Mouse (Mus musculus) hindbrain, embryonic 15.5 days (tissue): ENCODE results near the gene Psme2b. TPM values are rescaled to one million over a fixed set of nuclear protein-coding genes. Genes with fewer than 3 reads are reported as not detected.
"Not testable (repeated sequence)": the region's sequence is repeated elsewhere in the genome, so short reads cannot be mapped to it uniquely, and the experiment has no call there.

Experiments
- ATAC-seq: fragments of 200-750 bp; cut with Nextera tagmentation; 2 replicates; pipeline ENCODE4 v1.8.0; 2017; ENCODE audit warnings: low read depth, moderate number of reproducible peaks, moderate TSS enrichment; ENCODE audit not compliant: low FRiP score
- H3K27ac ChIP-seq: fragments of 300-500 bp; sonication (generic); replicated peaks from 2 replicates; pipeline ENCODE4 v1.5.1; 2015; ENCODE audit warnings: mild to moderate bottlenecking, inconsistent platforms
- H3K27me3 ChIP-seq: fragments of 300-500 bp; sonication (generic); 2 replicates; pipeline ENCODE4 v1.6.1; 2015; ENCODE audit warnings: control low read depth, inconsistent platforms
- H3K36me3 ChIP-seq: fragments of 300-500 bp; sonication (generic); 2 replicates; pipeline ENCODE4 v1.6.1; 2015; ENCODE audit warnings: control low read depth, inconsistent platforms
- H3K4me1 ChIP-seq: fragments of 300-500 bp; sonication (generic); replicated peaks from 2 replicates; pipeline ENCODE4 v1.6.1; 2015; ENCODE audit warnings: control low read depth, inconsistent platforms
- H3K4me2 ChIP-seq: fragments of 300-500 bp; sonication (generic); 2 replicates; pipeline ENCODE4 v1.6.1; 2015; ENCODE audit warnings: moderate library complexity, mild to moderate bottlenecking, inconsistent platforms
- H3K4me3 ChIP-seq: fragments of 300-500 bp; sonication (generic); 2 replicates; pipeline ENCODE4 v1.5.1; 2015; ENCODE audit warnings: mild to moderate bottlenecking, inconsistent platforms
- H3K9ac ChIP-seq: fragments of 300-500 bp; sonication (generic); 2 replicates; pipeline ENCODE4 v1.6.1; 2015; ENCODE audit warnings: inconsistent platforms
- H3K9me3 ChIP-seq: fragments of 300-500 bp; sonication (generic); 2 replicates; pipeline ENCODE4 v1.6.1; 2016; ENCODE audit warnings: control low read depth, inconsistent platforms
- WGBS: fragments of 180-500 bp; shearing (Covaris S2); methylation state at CpG from one replicate; pipeline ENCODE4 v1.1.7; 2015; 5-methylcytosine and 5-hydroxymethylcytosine counted together
- polyA plus RNA-seq: library from polyadenylated mRNA; unstranded; fragments of >200 nt; fragmentation: Nextera tagmentation; extraction: Ambion mirVana; gene quantifications from 2 replicates; pipeline ENCODE4 v1.2.1, GENCODE M21; 2015

The Psme2b gene
- polyA plus RNA-seq, 1 experiment from 2014 or later: 2.2 TPM

DNA sequence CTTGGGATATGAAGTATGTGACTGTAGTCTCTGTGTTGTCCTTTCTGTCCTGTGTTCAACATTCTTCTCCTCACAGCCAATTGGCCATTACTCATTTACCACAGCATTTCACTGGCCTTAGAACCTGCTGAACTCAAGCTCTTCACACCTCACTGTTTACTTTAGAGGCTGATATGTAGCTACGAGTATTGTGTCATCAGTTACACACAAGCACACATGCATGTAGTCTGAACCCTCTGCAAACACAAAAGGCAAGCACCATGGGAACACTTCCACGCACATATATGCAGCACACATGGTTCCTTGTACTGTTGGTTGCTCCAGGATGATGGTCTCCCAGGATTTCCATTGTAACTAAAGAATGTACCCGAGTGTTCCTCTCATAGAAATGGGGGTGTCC is 10.7 kb downstream of the Psme2b start:
- H3K4me1 ChIP-seq, H3K9ac ChIP-seq, H3K4me2 ChIP-seq, ATAC-seq, H3K27ac ChIP-seq, H3K27me3 ChIP-seq, H3K9me3 ChIP-seq, H3K36me3 ChIP-seq, H3K4me3 ChIP-seq: not testable (repeated sequence)
- WGBS: 70% methylated on average over 1 of the region's 3 CpGs

DNA sequence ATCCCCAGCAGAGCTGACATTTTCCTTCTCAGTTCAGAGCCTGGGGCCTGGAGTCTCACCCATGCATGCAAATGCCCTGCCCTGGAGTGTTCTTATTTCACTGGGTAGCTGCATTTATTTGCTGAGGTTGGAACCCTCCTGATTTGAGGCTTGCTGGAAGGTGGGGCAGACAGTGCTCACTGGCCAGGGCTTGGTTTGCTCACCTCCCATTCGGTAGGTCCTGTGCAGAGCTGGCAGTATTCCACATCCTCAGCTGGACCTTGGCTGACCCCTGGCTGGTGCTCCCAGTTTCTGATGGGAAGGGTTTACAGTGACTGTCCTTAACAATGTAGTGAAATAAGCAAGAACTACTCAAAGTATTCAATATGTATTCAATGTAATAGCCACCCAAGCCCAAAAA is 12.1 kb downstream of the Psme2b start:
- WGBS: 83% methylated on average over 1 of the region's 1 CpGs
- not testable (repeated sequence) for H3K4me1 ChIP-seq, H3K27ac ChIP-seq, H3K36me3 ChIP-seq, H3K4me3 ChIP-seq, H3K4me2 ChIP-seq, H3K9me3 ChIP-seq, H3K9ac ChIP-seq, ATAC-seq, H3K27me3 ChIP-seq

DNA sequence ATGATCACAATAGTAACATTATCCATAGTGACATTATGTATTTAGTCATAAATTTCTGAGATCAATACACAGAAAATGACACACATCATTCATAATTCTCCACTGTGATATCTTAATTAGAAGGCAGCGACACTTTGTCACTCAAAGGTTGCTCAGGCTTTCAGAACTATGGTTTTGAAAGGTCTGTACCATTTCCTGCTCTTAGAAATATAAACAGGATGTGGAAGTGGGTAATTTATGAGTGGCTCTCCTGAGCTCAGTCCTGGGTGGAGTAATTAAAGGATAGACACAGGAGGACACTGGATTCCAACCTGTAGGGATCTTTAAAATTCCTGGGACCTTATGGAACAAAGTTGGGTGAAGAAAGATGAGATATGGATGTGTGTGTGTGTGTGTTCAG is 12.6 kb downstream of the Psme2b start:
- not testable (repeated sequence) for H3K9me3 ChIP-seq, ATAC-seq, H3K27ac ChIP-seq, H3K4me2 ChIP-seq, H3K27me3 ChIP-seq, H3K9ac ChIP-seq, H3K36me3 ChIP-seq, H3K4me1 ChIP-seq, H3K4me3 ChIP-seq
- WGBS: 88% methylated on average over 1 of the region's 1 CpGs

DNA sequence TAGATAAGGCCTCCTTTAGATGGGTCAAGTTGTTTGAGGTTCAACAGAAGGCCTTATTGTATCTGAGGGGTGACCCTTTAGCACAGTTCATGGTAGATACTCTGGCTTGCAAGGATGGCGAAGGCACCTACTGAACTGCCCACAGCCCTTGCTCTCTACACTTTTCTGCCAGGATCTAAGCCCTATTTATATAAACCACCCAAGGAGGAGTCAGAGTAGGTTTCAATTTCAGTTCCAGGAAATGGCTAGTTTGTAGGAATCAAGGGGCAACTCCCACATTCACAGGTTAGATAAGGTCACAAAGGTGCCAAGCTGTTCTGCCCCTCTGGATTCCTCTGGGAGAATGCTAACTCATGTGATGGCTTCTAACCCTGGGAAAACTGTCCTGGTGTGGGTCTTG is 17.9 kb downstream of the Psme2b start:
- not testable (repeated sequence) for H3K9ac ChIP-seq, H3K4me1 ChIP-seq, H3K36me3 ChIP-seq, H3K4me3 ChIP-seq, H3K27me3 ChIP-seq, ATAC-seq, H3K4me2 ChIP-seq, H3K27ac ChIP-seq, H3K9me3 ChIP-seq
- WGBS: 100% methylated on average over 1 of the region's 1 CpGs

DNA sequence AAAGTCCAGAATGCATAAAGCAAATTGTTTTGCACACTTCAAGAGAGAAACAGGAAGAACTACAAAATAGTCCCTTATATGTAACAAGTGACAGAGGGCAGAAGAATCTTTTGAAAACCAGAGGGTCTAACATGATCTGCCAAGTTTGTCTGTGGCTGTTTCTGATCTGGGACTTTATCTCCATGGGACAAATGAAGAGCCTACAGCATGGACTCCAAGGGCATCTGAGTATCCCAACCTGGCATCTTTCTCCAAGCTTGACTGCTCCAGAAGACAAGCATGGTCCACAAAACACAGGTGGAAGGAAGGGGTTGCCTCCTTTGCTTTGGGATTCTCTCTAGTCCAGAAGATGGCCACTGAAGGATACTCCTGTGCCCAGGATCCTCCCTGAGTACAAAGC is 19.6 kb downstream of the Psme2b start:
- H3K4me1 ChIP-seq, ATAC-seq, H3K4me2 ChIP-seq, H3K4me3 ChIP-seq, H3K27ac ChIP-seq, H3K9me3 ChIP-seq, H3K36me3 ChIP-seq, H3K9ac ChIP-seq, H3K27me3 ChIP-seq: not testable (repeated sequence)

DNA sequence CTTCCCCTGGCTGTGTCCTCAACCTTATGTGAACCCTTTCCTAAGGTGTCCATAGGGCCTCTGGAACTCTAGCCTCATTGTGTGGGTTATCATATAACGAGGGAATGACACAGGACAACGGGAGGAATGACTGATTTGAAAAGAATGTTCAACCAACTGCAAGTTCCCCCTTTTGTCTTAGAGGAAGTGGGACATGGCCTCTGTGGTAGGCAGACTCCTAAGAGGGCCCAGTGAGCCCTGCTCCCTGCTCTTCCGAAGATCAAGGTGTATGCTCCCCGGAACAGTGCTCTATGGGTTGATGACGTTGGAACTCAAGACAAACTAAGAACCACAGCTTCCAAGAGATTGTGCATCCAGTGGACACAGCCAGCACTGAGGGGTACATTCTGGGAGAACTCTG is 22.2 kb downstream of the Psme2b start:
- not testable (repeated sequence) for H3K36me3 ChIP-seq, ATAC-seq, H3K9ac ChIP-seq, H3K27ac ChIP-seq, H3K4me2 ChIP-seq, H3K27me3 ChIP-seq, H3K4me3 ChIP-seq, H3K9me3 ChIP-seq, H3K4me1 ChIP-seq
- 84% methylated on average over 5 of the region's 5 CpGs for WGBS

DNA sequence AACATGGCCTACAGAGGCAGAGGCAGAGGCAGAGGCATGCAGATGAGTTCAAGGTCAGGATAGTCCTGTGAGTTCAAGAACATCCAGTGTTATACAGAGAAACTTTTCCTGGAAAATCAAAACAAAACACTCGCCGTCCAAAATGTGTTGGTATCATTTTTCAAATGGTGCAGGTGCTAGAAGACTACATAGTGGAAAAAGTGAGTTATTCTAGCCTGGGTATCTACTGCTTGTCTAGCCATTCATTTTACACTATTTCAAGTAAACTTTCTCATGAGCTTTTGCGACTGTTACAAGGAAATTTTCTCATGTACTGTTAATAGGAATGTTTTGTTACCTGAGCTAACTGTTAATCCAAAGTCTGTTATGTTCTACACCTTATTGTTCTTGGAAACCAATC is 27.6 kb downstream of the Psme2b start:
- no peak for ATAC-seq
- Histone ChIP-seq H3K27me3 (no peaks in the 10 kb centered on the region), H3K27ac (no peak overlapping the region), H3K4me1 (no peaks in the 10 kb centered on the region), H3K4me3 (no peak overlapping the region), H3K9ac (no peak overlapping the region), H3K9me3 (no peaks in the 10 kb centered on the region), H3K36me3 (no peaks in the 10 kb centered on the region), H3K4me2 (no peak overlapping the region)
- WGBS: 78% methylated on average over 3 of the region's 3 CpGs

DNA sequence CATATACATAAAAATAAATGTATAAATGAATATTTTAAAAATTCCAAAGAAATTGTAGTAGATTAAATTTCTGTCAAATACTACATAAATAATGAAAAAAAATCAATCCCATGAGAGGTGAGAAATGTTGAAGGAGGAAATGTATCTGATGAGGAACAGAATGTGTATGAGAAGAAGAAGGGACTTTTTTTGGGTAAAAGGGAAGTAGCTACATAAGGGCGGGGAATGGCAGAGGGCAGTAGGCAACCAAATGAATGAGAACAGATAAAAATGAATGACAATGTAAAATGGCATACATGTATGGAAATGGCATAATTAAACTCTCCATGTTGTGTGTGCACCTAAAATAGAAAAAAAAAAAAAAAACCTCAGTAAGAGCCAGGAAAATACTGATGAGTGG is 32.4 kb downstream of the Psme2b start:
- no peak overlapping the region for H3K4me2 ChIP-seq
- H3K27me3 ChIP-seq: no peaks in the 10 kb centered on the region
- H3K36me3 ChIP-seq: no peaks in the 10 kb centered on the region
- H3K9ac ChIP-seq: no peak overlapping the region
- H3K9me3 ChIP-seq: no peaks in the 10 kb centered on the region
- no peak for ATAC-seq
- no peak overlapping the region for H3K4me3 ChIP-seq
- no peak overlapping the region for H3K27ac ChIP-seq
- no peaks in the 10 kb centered on the region for H3K4me1 ChIP-seq
- WGBS: 98% methylated on average over 1 of the region's 1 CpGs

DNA sequence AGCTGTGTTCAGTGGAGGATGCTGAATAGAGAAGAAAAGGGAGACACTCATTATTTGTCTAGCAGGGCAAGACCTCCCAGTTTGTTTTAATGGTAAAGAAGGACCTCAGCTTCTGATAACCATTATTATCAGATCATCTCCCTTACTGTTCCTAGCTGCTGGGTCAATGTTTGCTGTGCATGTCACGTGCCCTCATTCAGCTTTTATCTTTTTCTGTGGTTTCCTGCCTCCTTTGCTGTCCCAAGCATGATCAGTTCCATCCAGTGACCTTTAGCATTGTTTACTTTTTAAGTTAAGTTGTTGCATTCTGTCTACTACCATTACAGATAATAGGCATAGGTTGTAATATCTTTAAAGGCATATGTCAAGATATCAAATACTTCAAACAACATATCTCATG is 37.5 kb downstream of the Psme2b start:
- Histone ChIP-seq H3K27ac (no peak overlapping the region), H3K27me3 (no peaks in the 10 kb centered on the region), H3K36me3 (no peaks in the 10 kb centered on the region), H3K9me3 (no peaks in the 10 kb centered on the region), H3K4me1 (no peaks in the 10 kb centered on the region), H3K4me2 (no peak overlapping the region), H3K4me3 (no peak overlapping the region), H3K9ac (no peak overlapping the region)
- no peak for ATAC-seq
- 64% methylated on average over 1 of the region's 1 CpGs for WGBS

DNA sequence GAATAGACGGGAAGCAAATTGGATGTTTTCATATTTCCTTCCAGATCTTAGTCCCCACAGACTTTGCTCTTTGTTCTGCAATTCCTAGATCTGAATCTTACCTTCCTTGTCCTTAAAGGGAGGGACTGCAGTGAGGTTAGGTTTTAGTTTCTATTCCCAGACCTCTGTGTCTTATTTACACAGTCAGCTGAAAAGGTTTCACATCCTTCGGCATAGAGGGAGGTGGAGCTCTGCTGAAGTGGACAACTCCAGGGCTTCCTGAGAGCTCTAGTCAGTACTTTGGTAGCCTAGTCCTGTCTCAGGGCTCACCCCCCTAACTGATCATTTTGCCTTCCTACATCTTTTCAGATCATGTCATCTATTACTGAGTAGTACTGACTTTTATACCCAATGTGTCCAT is 44.0 kb downstream of the Psme2b start, which contains the start of gene Gm5431:
Gene Gm5431 (minus strand): TSS at position 194 of the 400 bp plus-strand sequence.
- H3K9ac ChIP-seq: no peak within 1 kb of the TSS
- 77% methylated on average over 2 of the region's 2 CpGs for WGBS
- no peaks in the 10 kb centered on the region for H3K9me3 ChIP-seq
- H3K27ac ChIP-seq: no peak within 1 kb of the TSS
- H3K4me3 ChIP-seq: no peak within 1 kb of the TSS
- H3K36me3 ChIP-seq: no peaks in the 10 kb centered on the region
- H3K4me1 ChIP-seq: no peaks in the 10 kb centered on the region
- no peak within 1 kb of the TSS for H3K4me2 ChIP-seq
- H3K27me3 ChIP-seq: no peaks in the 10 kb centered on the region
- no peak for ATAC-seq

DNA sequence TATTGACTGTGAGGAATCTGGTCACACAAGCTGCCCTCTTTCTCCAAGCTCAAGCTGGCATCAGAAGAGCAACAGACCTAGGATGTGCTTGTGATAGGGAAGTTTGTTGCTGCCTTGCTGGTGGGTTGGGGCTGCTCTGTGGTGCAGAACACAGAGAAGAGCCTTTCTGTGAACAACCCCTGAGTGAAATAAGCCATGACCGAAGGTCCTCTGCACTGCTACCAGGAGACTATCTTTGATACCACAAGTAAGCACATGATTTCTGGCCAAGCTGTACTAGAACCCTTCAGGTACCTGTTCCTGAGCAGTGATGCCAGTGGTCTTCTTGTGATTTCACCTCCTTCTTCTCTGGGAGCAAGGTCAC is 44.4 kb downstream of the Psme2b start:
- H3K27ac ChIP-seq, H3K27me3 ChIP-seq, H3K4me3 ChIP-seq, H3K4me1 ChIP-seq, H3K9ac ChIP-seq, H3K9me3 ChIP-seq, ATAC-seq, H3K4me2 ChIP-seq, H3K36me3 ChIP-seq: not testable (repeated sequence)
- WGBS: 96% methylated on average over 1 of the region's 1 CpGs

DNA sequence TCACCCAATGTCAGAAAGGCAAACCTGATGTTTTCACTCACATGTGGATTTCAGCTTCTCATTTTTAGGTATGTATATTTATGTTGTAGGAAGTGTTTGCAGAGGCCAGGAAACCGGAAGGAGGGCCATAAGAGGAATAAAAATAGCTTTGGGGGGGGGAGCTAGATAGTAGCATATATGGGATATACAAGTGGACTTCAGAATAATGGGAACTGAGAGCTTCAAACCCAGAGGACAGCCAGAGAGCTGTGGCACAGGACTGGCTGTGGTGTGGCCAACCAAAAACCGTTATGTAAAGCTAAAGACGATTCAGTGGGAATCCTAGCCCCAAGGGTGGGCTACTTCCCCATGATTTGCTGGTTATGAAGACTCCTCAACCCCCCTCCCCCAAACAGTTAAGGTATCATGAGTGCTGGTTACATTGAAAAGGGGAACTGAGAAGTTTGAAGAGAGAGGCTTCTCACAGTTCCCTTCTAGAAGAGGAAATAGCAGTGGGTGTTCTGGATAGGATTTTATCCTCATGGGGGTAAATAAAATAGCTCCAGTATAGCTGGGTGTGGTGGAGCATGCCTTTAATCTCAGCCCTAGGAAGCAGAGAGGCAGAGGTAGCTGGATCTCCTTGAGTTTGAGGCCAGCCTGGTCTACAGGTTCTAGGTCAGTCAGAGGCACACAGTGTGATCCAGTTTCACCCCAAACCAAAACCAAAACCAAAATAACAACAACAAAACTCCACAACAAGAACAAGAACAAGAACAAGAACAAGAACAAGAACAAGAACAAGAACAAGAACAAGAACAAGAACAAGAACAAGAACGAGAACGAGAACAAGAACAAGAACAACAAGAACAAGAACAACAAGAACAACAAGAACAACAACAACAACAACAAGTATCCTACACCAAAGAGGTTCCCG is 45.1 kb downstream of the Psme2b start:
- H3K4me1 ChIP-seq, H3K4me3 ChIP-seq, ATAC-seq, H3K27ac ChIP-seq, H3K4me2 ChIP-seq, H3K9ac ChIP-seq, H3K27me3 ChIP-seq, H3K9me3 ChIP-seq, H3K36me3 ChIP-seq: not testable (repeated sequence)
- WGBS: 83% methylated on average over 6 of the region's 6 CpGs

DNA sequence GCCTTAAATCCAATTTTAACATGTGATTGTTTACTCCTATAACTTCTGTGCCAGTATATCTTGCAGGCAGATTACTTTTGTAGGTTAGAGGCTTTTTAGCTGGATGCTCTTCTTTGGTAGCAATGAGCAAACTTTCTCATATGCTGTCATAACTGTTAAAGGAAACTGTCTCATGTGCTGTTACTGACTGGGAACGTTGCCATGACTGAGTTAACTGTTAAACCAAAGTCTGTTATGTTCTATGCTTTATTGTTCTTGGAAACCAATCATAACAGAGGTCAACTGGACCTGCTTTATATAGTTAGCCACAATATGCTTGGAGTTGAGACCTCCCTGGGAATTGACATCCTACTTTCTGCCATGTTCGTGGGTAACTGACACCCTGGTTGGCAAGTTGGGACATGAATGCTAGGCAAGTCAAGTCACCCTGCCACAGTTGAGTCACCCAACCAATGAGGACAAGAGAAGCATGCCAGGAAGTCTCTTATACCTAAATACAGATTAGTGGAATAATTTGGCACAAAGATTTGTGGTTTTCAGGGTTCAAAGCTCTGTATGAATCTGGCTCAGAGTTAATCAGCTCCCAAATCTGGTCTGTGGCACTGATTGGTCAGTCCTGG is 47.1 kb downstream of the Psme2b start:
- H3K9me3 ChIP-seq: no peaks in the 10 kb centered on the region
- H3K27me3 ChIP-seq: no peaks in the 10 kb centered on the region
- ATAC-seq: no peak
- H3K4me3 ChIP-seq: no peak overlapping the region
- no peaks in the 10 kb centered on the region for H3K4me1 ChIP-seq
- no peaks in the 10 kb centered on the region for H3K36me3 ChIP-seq
- no peak overlapping the region for H3K27ac ChIP-seq
- no peak overlapping the region for H3K4me2 ChIP-seq
- H3K9ac ChIP-seq: no peak overlapping the region
- 77% methylated on average over 2 of the region's 2 CpGs for WGBS
